Mouse (Mus musculus): ENCODE results near the gene Gm5798. TPM values are rescaled to one million over a fixed set of nuclear protein-coding genes. Genes with fewer than 3 reads are reported as not detected.
"Not testable (repeated sequence)": the region's sequence is repeated elsewhere in the genome, so short reads cannot be mapped to it uniquely, and the experiment has no call there.

Gm5798 gene
- total RNA-seq (2021) (not detected), polyA plus RNA-seq (2012; rRNA removed) (not detected in 2 replicates)
- long read RNA-seq: 0 reads

- DNase-seq: not testable (repeated sequence)
These were observed at the start of gene Gm5798 for GRCm38 (mm10) chr14:41348309-41348708. Gene Gm5798, plus strand, starts transcription at chr14:41348609.

GRCm38 (mm10) chr14:41386279-41386678 is 37.9 kb downstream of the Gm5798 start, which contains the start of gene Gm7945:
Gene Gm7945, minus strand, starts transcription at chr14:41386379.
- DNase-seq: not testable (repeated sequence)

Other genes with a start within 250 kb of the Gm5798 start
- 1 to 10 TPM in 1 of 2 experiments, under 1 TPM in 1; 0.41 to 5.4 TPM for gene Mat1a, start 243.6 kb upstream of the Gm5798 start, total RNA-seq (2021)
- 0.22 TPM in 1 of 2 replicates, not detected in the other for gene Mat1a, start 243.6 kb upstream of the Gm5798 start, polyA plus RNA-seq (2012; rRNA removed)
- 1 to 10 TPM in 1 of 2 experiments, under 1 TPM in 1; 0.81 to 1.6 TPM for gene Sftpa1, start 216.8 kb upstream of the Gm5798 start, total RNA-seq (2021)
- gene Sftpa1, start 216.8 kb upstream of the Gm5798 start, polyA plus RNA-seq (2012; rRNA removed): not detected in 2 replicates
- under 1 TPM in 1 of 2 experiments, not detected in 1; 0.49 TPM for gene Mbl1, start 197.2 kb upstream of the Gm5798 start, total RNA-seq (2021)
- gene Mbl1, start 197.2 kb upstream of the Gm5798 start, polyA plus RNA-seq (2012; rRNA removed): not detected in 2 replicates
- not detected for gene Sftpd, start 163.5 kb upstream of the Gm5798 start, total RNA-seq (2021)
- gene Sftpd, start 163.5 kb upstream of the Gm5798 start, polyA plus RNA-seq (2012; rRNA removed): not detected in 2 replicates
- not detected for gene Gm2832, start 69.8 kb upstream of the Gm5798 start, total RNA-seq (2021)
- gene Gm2832, start 69.8 kb upstream of the Gm5798 start, polyA plus RNA-seq (2012; rRNA removed): not detected in 2 replicates
- not detected for gene Gm7945, start 37.8 kb downstream of the Gm5798 start, total RNA-seq (2021)
- not detected in 2 replicates for gene Gm7945, start 37.8 kb downstream of the Gm5798 start, polyA plus RNA-seq (2012; rRNA removed)
- gene Gm6482, start 59.7 kb downstream of the Gm5798 start, total RNA-seq (2021): not detected
- gene Gm6482, start 59.7 kb downstream of the Gm5798 start, polyA plus RNA-seq (2012; rRNA removed): not detected in 2 replicates
- gene Gm7954, start 104.9 kb downstream of the Gm5798 start, total RNA-seq (2021): not detected
- not detected in 2 replicates for gene Gm7954, start 104.9 kb downstream of the Gm5798 start, polyA plus RNA-seq (2012; rRNA removed)
- gene Gm3486, start 140.9 kb downstream of the Gm5798 start, total RNA-seq (2021): not detected
- gene Gm3486, start 140.9 kb downstream of the Gm5798 start, polyA plus RNA-seq (2012; rRNA removed): not detected in 2 replicates
- gene Gm7970, start 207.0 kb downstream of the Gm5798 start, total RNA-seq (2021): not detected
- gene Gm7970, start 207.0 kb downstream of the Gm5798 start, polyA plus RNA-seq (2012; rRNA removed): not detected in 2 replicates
- gene 1700049E17Rik2, start 224.6 kb downstream of the Gm5798 start, total RNA-seq (2021): not detected
- not detected in 2 replicates for gene 1700049E17Rik2, start 224.6 kb downstream of the Gm5798 start, polyA plus RNA-seq (2012; rRNA removed)

All from adrenal gland, adult 2 months (tissue).